ENCODE assay signal across 8 mouse cellular contexts in the genomic region with DNA sequence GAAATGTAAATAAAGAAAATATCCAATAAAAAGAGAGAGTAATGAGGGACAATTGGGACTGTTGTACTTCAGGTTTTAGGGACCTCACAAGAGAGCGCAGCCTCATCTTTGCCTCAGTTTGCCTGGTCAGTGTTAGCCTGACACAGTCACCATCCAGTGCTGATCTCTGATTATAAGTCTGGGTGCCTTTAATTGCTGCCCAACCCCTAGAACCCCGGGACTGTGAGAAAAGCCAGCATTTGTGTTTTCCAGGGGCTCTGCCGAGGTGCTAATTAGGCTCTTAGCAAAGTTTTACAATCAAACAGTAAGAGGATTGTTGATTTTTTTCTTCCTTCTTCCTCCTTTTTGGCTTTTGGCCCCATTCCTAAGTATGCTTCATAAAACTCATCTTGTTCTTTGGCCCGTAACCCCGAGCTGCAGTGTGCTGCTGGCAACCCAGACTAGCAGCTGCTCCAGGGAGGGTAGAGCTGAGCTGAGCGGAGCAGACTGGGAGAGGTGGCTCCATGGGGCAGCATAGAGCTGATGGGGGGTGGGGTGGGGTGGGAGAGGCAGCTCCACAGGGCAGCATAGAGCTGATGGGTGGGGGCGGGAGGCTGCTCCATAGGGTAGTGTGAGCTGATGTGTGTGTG. TPM values are rescaled to one million over a fixed set of nuclear protein-coding genes. Genes with fewer than 3 reads are reported as not detected.
DNase-seq lines count a peak whose midpoint lies in the region; TF ChIP-seq lines count a peak whose summit lies in the region.

No protein-coding gene starts in this region.

- TF ChIP-seq POLR2A in kidney, adult 2 months (IDR thresholded peaks at IDR 0.05; ENCODE audit: low read depth, low read length) = no peak

- WGBS in kidney, adult 2 months = 19% methylated on average over 6 of the region's 7 CpGs
- WGBS in limb, embryonic 10.5 days = 31% methylated on average over 6 of the region's 7 CpGs

- H3K4me3 ChIP-seq in kidney, adult 2 months (ENCODE audit: insufficient read depth, low read depth, low read length) = no peak overlapping the region
- no peak overlapping the region for H3K4me3 ChIP-seq in limb, embryonic 10.5 days

- no peak for TF ChIP-seq CTCF in kidney, adult 2 months (conservative IDR thresholded peaks at IDR 0.05; ENCODE audit: insufficient read depth, insufficient read length, low read depth, low read length)

- H3K27me3 ChIP-seq in kidney, adult 2 months (replicated peaks; ENCODE audit: control insufficient read depth, insufficient read depth, low read length) = no peaks in the 10 kb centered on the region; the same call in 1 of the 2 replicates
- H3K27me3 ChIP-seq in limb, embryonic 10.5 days (ENCODE audit: low read depth, poor library complexity, severe bottlenecking) = no peaks in the 10 kb centered on the region

- peak; percentile 30 for DNase-seq in kidney, adult 2 months
- DNase-seq in kidney, adult 11 months = no peak
- DNase-seq in cerebellum, postnatal 10 days = peak; percentile 75 to 81
- peak; percentile 8 to 30 for DNase-seq in heart, adult 9 months (ENCODE audit: low spot score in 2 of 2)
- DNase-seq in limb, embryonic 10.5 days (ENCODE audit: low spot score) = no peak
- peak; percentile 8 for DNase-seq in ovary, postnatal 14 days (ENCODE audit: low spot score)
- DNase-seq in right cerebral cortex, postnatal 36 days (ENCODE audit: low spot score in 2 of 2) = no peak
- no peak for DNase-seq in spleen, postnatal 14 days (ENCODE audit: low spot score in 2 of 2)

- H3K36me3 ChIP-seq in kidney, adult 2 months (ENCODE audit: control insufficient read depth, insufficient read depth, low read length) = no peaks in the 10 kb centered on the region
- H3K36me3 ChIP-seq in limb, embryonic 10.5 days = no peaks in the 10 kb centered on the region

- H3K27ac ChIP-seq in kidney, adult 2 months (ENCODE audit: insufficient read depth, low read depth, low read length) = no peak overlapping the region
- peak overlapping the region; percentile 42; the same call in 1 of the 2 replicates for H3K27ac ChIP-seq in limb, embryonic 10.5 days

- no peaks in the 10 kb centered on the region for H3K9me3 ChIP-seq in limb, embryonic 10.5 days (replicated peaks)

- H3K4me1 ChIP-seq in kidney, adult 2 months (ENCODE audit: control insufficient read depth, insufficient read depth, low read length) = no peaks in the 10 kb centered on the region
- H3K4me1 ChIP-seq in limb, embryonic 10.5 days = peaks cover 15% of the 10 kb centered on the region

RNA-seq across cellular contexts. Expression of gene Ntrk2, which starts 34.5 kb away (rescaled TPM):
- polyA plus RNA-seq in kidney, adult 2 months (2012; rRNA removed) = 5.6 and 6.1 TPM in 2 replicates
- polyA plus RNA-seq in limb, embryonic 10.5 days (2016; fragmentation: Nextera tagmentation; extraction: Ambion mirVana) = 2.4 and 5.7 TPM in 2 replicates

Comparison
In these comparisons a context has a peak if more than half of its experiments do, and no peak if none do; other contexts are left out.
1. DNase-seq: peak in kidney, adult 2 months (single experiment), cerebellum, postnatal 10 days (2 of 2), heart, adult 9 months (2 of 2) and ovary, postnatal 14 days (single experiment); none in kidney, adult 11 months (single experiment), limb, embryonic 10.5 days (single experiment), right cerebral cortex, postnatal 36 days (0 of 2) and spleen, postnatal 14 days (0 of 2).